Mouse (Mus musculus) Patski (cell line): ENCODE data around the gene Mybphl. TPM values are rescaled to one million over a fixed set of nuclear protein-coding genes. Genes with fewer than 3 reads are reported as not detected.

Experiments used
- ATAC-seq: fragments of 100-300 bp; one replicate; pipeline ENCODE4 v1.8.0; 2021
- CTCF ChIA-PET: fragments of 350-600 bp; sonication (Branson Sonifier 250); formaldehyde crosslinking; loops from one replicate; lab custom pipeline; 2022; ENCODE audit warnings: inconsistent platforms; lab: Charles Lee
- POLR2A ChIA-PET: fragments of 350-600 bp; sonication (Branson Sonifier 250); formaldehyde crosslinking; loops from one replicate; lab custom pipeline; 2022; ENCODE audit warnings: antibody characterized with exemption, inconsistent platforms; lab: Charles Lee
- DNase-seq: peaks from one replicate; pipeline ENCODE4 v3.0.0-alpha.2; 2011; ENCODE audit warnings: low read depth, low spot score
- H3K27me3 ChIP-seq: fragments of 371-371 bp; one replicate; pipeline ENCODE4 v1.5.1; 2021
- CTCF ChIP-seq: fragments of 100-300 bp; IDR thresholded peaks from one replicate; pipeline ENCODE4 v1.5.1; 2021
- in situ Hi-C: fragments of 300-500 bp; cut with MboI; formaldehyde crosslinking; loops from 3 replicates; pipeline ENCODE4 v1.11.1; 2018; ENCODE audit warnings: low pct_unique_long_range_greater_than_20kb, mixed read lengths
- polyA plus RNA-seq: library from polyadenylated mRNA; unstranded; gene quantifications from one replicate; pipeline ENCODE4 v1.2.3, GENCODE M21; 2021

Mybphl gene
- polyA plus RNA-seq, 1 experiment from 2014 or later: not detected

- ATAC-seq (no peak), DNase-seq (no peak)
- no peak for TF ChIP-seq CTCF
- no peaks in the 10 kb centered on the region for H3K27me3 ChIP-seq
- CTCF ChIA-PET: interaction anchor here (1.0 to 1.5 kb wide), 2 partner anchors 14 to 22 kb away, joined by 3 to 4 read pairs; no protein-coding TSS in a partner anchor
- in situ Hi-C loops: no loop called here
- POLR2A ChIA-PET: interaction anchor here (0.8 to 7.3 kb wide), 5 partner anchors 9 to 30 kb away, joined by 3 to 61 read pairs (median 4); partner anchors contain the start of gene Sars
These were observed 50.4 kb downstream of the Mybphl start, which contains the start of gene Celsr2 for GRCm38 (mm10) chr3:108414857-108415830. Gene Celsr2 (minus strand): TSS chr3:108415552.

GRCm38 (mm10) chr3:108415831-108416223 lies 51.1 kb downstream of the Mybphl start:
- ChIA-PET POLR2A (interaction anchor here (0.6 to 7.3 kb wide), 5 partner anchors 8 to 138 kb away, joined by 3 to 61 read pairs (median 4); partner anchors contain the start of gene Sars), CTCF (interaction anchor here (1.5 kb wide), 1 partner anchor 22 kb away, joined by 3 read pairs; no protein-coding TSS in a partner anchor)
- ATAC-seq: peak; percentile 53
- no peak for DNase-seq
- H3K27me3 ChIP-seq: no peaks in the 10 kb centered on the region
- no peak for TF ChIP-seq CTCF
- in situ Hi-C loops: no loop called here

- in situ Hi-C loops: no loop called here
- no peaks in the 10 kb centered on the region for H3K27me3 ChIP-seq
- ChIA-PET POLR2A (interaction anchor here (0.5 to 4.7 kb wide), 4 partner anchors 9 to 118 kb away, joined by 5 to 61 read pairs (median 28); partner anchors contain the start of genes Celsr2 and Sars), CTCF (interaction anchor here (1.3 to 3.5 kb wide), 4 partner anchors 10 to 140 kb away, joined by 3 to 21 read pairs (median 12); partner anchors contain the start of gene Tmem167b)
- no peak for TF ChIP-seq CTCF
- DNase-seq (no peak), ATAC-seq (no peak)
These were observed 58.3 kb downstream of the Mybphl start for GRCm38 (mm10) chr3:108423006-108423405.

- CTCF ChIA-PET: interaction anchor here (0.9 to 3.5 kb wide), 8 partner anchors 10 to 139 kb away, joined by 3 to 21 read pairs (median 6); partner anchors contain the start of genes Sars and Tmem167b
- TF ChIP-seq CTCF: no peak
- POLR2A ChIA-PET: interaction anchor here (0.6 to 4.7 kb wide), 9 partner anchors 9 to 347 kb away, joined by 3 to 61 read pairs (median 5); partner anchors contain the start of genes Celsr2 and Sars
- H3K27me3 ChIP-seq: no peaks in the 10 kb centered on the region
- DNase-seq (peak; percentile 93), ATAC-seq (peak; percentile 80)
- in situ Hi-C loops: no loop called here
These were observed 59.4 kb downstream of the Mybphl start for GRCm38 (mm10) chr3:108423844-108424801.

GRCm38 (mm10) chr3:108424944-108425623 lies 60.4 kb downstream of the Mybphl start:
- in situ Hi-C loops: no loop called here

GRCm38 (mm10) chr3:108425624-108426018 lies 60.9 kb downstream of the Mybphl start:
- no peak for ATAC-seq
- ChIA-PET CTCF (interaction anchor here (1.0 to 3.5 kb wide), 6 partner anchors 8 to 37 kb away, joined by 3 to 21 read pairs (median 4); partner anchors contain the start of gene Sars), POLR2A (interaction anchor here (0.7 to 4.7 kb wide), 8 partner anchors 12 to 112 kb away, joined by 3 to 61 read pairs (median 6); partner anchors contain the start of genes Celsr2 and Sars)
- no peak for DNase-seq
- TF ChIP-seq CTCF: no peak
- in situ Hi-C loops: no loop called here
- no peaks in the 10 kb centered on the region for H3K27me3 ChIP-seq

More at GRCm38 (mm10) chr3:108424944-108425623, 60.4 kb downstream of the Mybphl start:
- H3K27me3 ChIP-seq: no peaks in the 10 kb centered on the region
- ChIA-PET CTCF (interaction anchor here (0.9 to 3.5 kb wide), 8 partner anchors 9 to 37 kb away, joined by 3 to 21 read pairs (median 4); partner anchors contain the start of gene Sars), POLR2A (interaction anchor here (0.7 to 4.7 kb wide), 9 partner anchors 8 to 113 kb away, joined by 3 to 61 read pairs (median 4); partner anchors contain the start of genes Celsr2 and Sars)
- DNase-seq (no peak), ATAC-seq (no peak)
- TF ChIP-seq CTCF: no peak

Other genes starting within 250 kb of the Mybphl start
- 136 TPM for gene Gnai3, start 218.8 kb upstream of the Mybphl start, polyA plus RNA-seq
- 0.04 TPM for gene Gpr61, start 210.0 kb upstream of the Mybphl start, polyA plus RNA-seq
- 16.6 TPM for gene Amigo1, start 178.6 kb upstream of the Mybphl start, polyA plus RNA-seq
- gene Cyb561d1, start 163.7 kb upstream of the Mybphl start, polyA plus RNA-seq: 9.2 TPM
- 17.4 TPM for gene Atxn7l2, start 154.0 kb upstream of the Mybphl start, polyA plus RNA-seq
- not detected for gene Sypl2, start 138.3 kb upstream of the Mybphl start, polyA plus RNA-seq
- 239 TPM for gene Psma5, start 108.0 kb upstream of the Mybphl start, polyA plus RNA-seq
- gene Sort1, start 80.8 kb upstream of the Mybphl start, polyA plus RNA-seq: 125 TPM
- 29.8 TPM for gene Psrc1, start 18.9 kb downstream of the Mybphl start, polyA plus RNA-seq
- 90.1 TPM for gene Celsr2, start 50.6 kb downstream of the Mybphl start, polyA plus RNA-seq
- 536 TPM for gene Sars, start 80.3 kb downstream of the Mybphl start, polyA plus RNA-seq
- gene 1700013F07Rik, start 169.2 kb downstream of the Mybphl start, polyA plus RNA-seq: 3.6 TPM
- 0.17 TPM for gene 5330417C22Rik, start 171.6 kb downstream of the Mybphl start, polyA plus RNA-seq
- gene Tmem167b, start 197.6 kb downstream of the Mybphl start, polyA plus RNA-seq: 82.3 TPM
- 44.7 TPM for gene Taf13, start 206.8 kb downstream of the Mybphl start, polyA plus RNA-seq
- 25.7 TPM for gene Wdr47, start 226.4 kb downstream of the Mybphl start, polyA plus RNA-seq